Mouse (Mus musculus) liver, adult 2 months (tissue): Measurements from ENCODE around the gene Kti12. TPM values are rescaled to one million over a fixed set of nuclear protein-coding genes. Genes with fewer than 3 reads are reported as not detected.
A peak's percentile ranks its signal among the peaks of the same experiment; 100 is the strongest.

Experiments used
- DNase-seq: peaks from one replicate; pipeline ENCODE4 v3.0.0-alpha.2; 2011; ENCODE audit warnings: low read depth, low spot score; ENCODE audit errors: extremely low read depth
- H3K27ac ChIP-seq: fragments of 200-500 bp; replicated peaks from 2 replicates; pipeline ENCODE4 v1.5.1; 2012; ENCODE audit warnings: low read depth, mild to moderate bottlenecking, control low read depth, inconsistent platforms, low read length; ENCODE audit not compliant: insufficient read depth
- H3K27me3 ChIP-seq: fragments of 200-500 bp; 2 replicates; pipeline ENCODE4 v1.6.1; 2012; ENCODE audit warnings: mild to moderate bottlenecking, moderate library complexity, low read length, inconsistent platforms; ENCODE audit not compliant: control insufficient read depth, insufficient read depth
- H3K36me3 ChIP-seq: fragments of 200-500 bp; 2 replicates; pipeline ENCODE4 v1.6.1; 2012; ENCODE audit warnings: low read length, inconsistent platforms; ENCODE audit not compliant: control insufficient read depth, insufficient read depth
- H3K4me1 ChIP-seq: fragments of 200-500 bp; 2 replicates; pipeline ENCODE4 v1.6.1; 2011; ENCODE audit warnings: low read length; ENCODE audit not compliant: control insufficient read depth, insufficient read depth
- H3K4me3 ChIP-seq: fragments of 200-500 bp; 2 replicates; pipeline ENCODE4 v1.5.1; 2011; ENCODE audit warnings: low read depth, mild to moderate bottlenecking, control low read depth, low read length, moderate library complexity; ENCODE audit not compliant: insufficient read depth
- H3K79me2 ChIP-seq: fragments of 200-500 bp; 2 replicates; pipeline ENCODE4 v1.6.1; 2012; ENCODE audit warnings: inconsistent platforms, mild to moderate bottlenecking, low read length, moderate library complexity; ENCODE audit not compliant: control insufficient read depth, insufficient read depth
- H3K9ac ChIP-seq: fragments of 200-500 bp; 2 replicates; pipeline ENCODE4 v1.6.1; 2012; ENCODE audit warnings: low read depth, mild to moderate bottlenecking, control low read depth, inconsistent platforms, low read length
- CTCF ChIP-seq: fragments of 200-500 bp; IDR thresholded peaks from 2 replicates; pipeline ENCODE4 v1.5.1; 2011; ENCODE audit warnings: low read depth, low read length, control low read depth
- POLR2A ChIP-seq: fragments of 200-500 bp; IDR thresholded peaks from 2 replicates; pipeline ENCODE4 v1.6.1; 2011; ENCODE audit warnings: low read length, control low read depth; ENCODE audit not compliant: insufficient read depth; ENCODE audit errors: extremely low read depth
- WGBS: fragments of 180-500 bp; shearing (Covaris S2); methylation state at CpG from one replicate; pipeline ENCODE4 v1.1.7; 2018; 5-methylcytosine and 5-hydroxymethylcytosine counted together
- polyA plus RNA-seq: library from polyadenylated mRNA; depleted of rRNA; stranded (reverse); fragments of >200 nt; gene quantifications from 2 replicates; pipeline ENCODE4 v1.2.3, GENCODE M21; 2012
- total RNA-seq: library from RNA; depleted of rRNA; stranded (reverse); fragments of >200 nt; gene quantifications from 2 replicates; pipeline ENCODE4 v1.2.3, GENCODE M21; 2014

Kti12 gene
- total and polyA plus RNA-seq, 2 experiments, result 8.1 to 32.0 TPM

GRCm38 (mm10) chr4:108834115-108834970, 13.2 kb upstream of the Kti12 start, which contains the start of gene Txndc12:
Gene Txndc12 (plus strand): TSS chr4:108834601.
- TF ChIP-seq POLR2A, result peak; percentile 53; the same call in 1 of the 2 replicates
- no peak for TF ChIP-seq CTCF
- peaks cover 4% of the 10 kb centered on the region for H3K36me3 ChIP-seq

GRCm38 (mm10) chr4:108834971-108835311, 12.6 kb upstream of the Kti12 start:
- peaks cover 1% of the 10 kb centered on the region for H3K36me3 ChIP-seq
- H3K4me1 ChIP-seq, result peaks cover 9% of the 10 kb centered on the region
- H3K79me2 ChIP-seq, result peaks cover 14% of the 10 kb centered on the region; the same call in 1 of the 2 replicates
- no peak for DNase-seq
- H3K27ac ChIP-seq, result peak overlapping the region; percentile 83
- no peak for TF ChIP-seq POLR2A
- TF ChIP-seq CTCF, result no peak
- H3K27me3 ChIP-seq, result no peaks in the 10 kb centered on the region
- peak overlapping the region; percentile 84 for H3K9ac ChIP-seq
- peak overlapping the region; percentile 72 for H3K4me3 ChIP-seq
- 1% methylated on average over 15 of the region's 15 CpGs for WGBS

More at GRCm38 (mm10) chr4:108834115-108834970, 13.2 kb upstream of the Kti12 start, which contains the start of gene Txndc12:
- Histone ChIP-seq H3K9ac (peak within 1 kb of the TSS; percentile 97), H3K27ac (peak within 1 kb of the TSS; percentile 95), H3K79me2 (peaks cover 12% of the 10 kb centered on the region; the same call in 1 of the 2 replicates), H3K27me3 (no peaks in the 10 kb centered on the region), H3K4me3 (peak within 1 kb of the TSS; percentile 97), H3K4me1 (peaks cover 9% of the 10 kb centered on the region)
- whole genome bisulfite sequencing, result under 1% methylated on average over 34 of the region's 34 CpGs
- DNase-seq, result peak; percentile 90

- 29% methylated on average over 3 of the region's 3 CpGs for WGBS
Observed at GRCm38 (mm10) chr4:108835496-108835895, 12.1 kb upstream of the Kti12 start.

GRCm38 (mm10) chr4:108838031-108838430, 9.6 kb upstream of the Kti12 start:
- whole genome bisulfite sequencing, result 21% methylated on average over 4 of the region's 4 CpGs
- no peak overlapping the region for H3K27ac ChIP-seq
- H3K36me3 ChIP-seq, result no peaks in the 10 kb centered on the region
- H3K9ac ChIP-seq, result no peak overlapping the region
- no peaks in the 10 kb centered on the region for H3K27me3 ChIP-seq
- peaks cover 6% of the 10 kb centered on the region for H3K4me1 ChIP-seq
- no peak overlapping the region for H3K4me3 ChIP-seq
- TF ChIP-seq POLR2A, result no peak
- TF ChIP-seq CTCF, result no peak
- peaks cover 22% of the 10 kb centered on the region; the same call in 1 of the 2 replicates for H3K79me2 ChIP-seq
- DNase-seq, result peak; percentile 73

More at GRCm38 (mm10) chr4:108835496-108835895, 12.1 kb upstream of the Kti12 start:
- peaks cover 9% of the 10 kb centered on the region for H3K4me1 ChIP-seq
- H3K27ac ChIP-seq, result 0 out of 2 replicates have a peak overlapping the region, but pooled peaks have one; percentile 4
- H3K79me2 ChIP-seq, result peaks cover 18% of the 10 kb centered on the region; the same call in 1 of the 2 replicates
- DNase-seq, result peak; percentile 71
- no peak overlapping the region for H3K9ac ChIP-seq
- H3K36me3 ChIP-seq, result no peaks in the 10 kb centered on the region
- TF ChIP-seq CTCF (no peak), POLR2A (no peak)
- no peaks in the 10 kb centered on the region for H3K27me3 ChIP-seq
- peak overlapping the region; percentile 72; the same call in 1 of the 2 replicates for H3K4me3 ChIP-seq

- Histone ChIP-seq H3K4me3 (no peak overlapping the region), H3K79me2 (peaks cover 13% of the 10 kb centered on the region; the same call in 1 of the 2 replicates), H3K9ac (no peak overlapping the region), H3K27ac (no peak overlapping the region), H3K36me3 (no peaks in the 10 kb centered on the region), H3K4me1 (0 out of 2 replicates have a peak, but pooled peaks cover 2% of the 10 kb centered on the region), H3K27me3 (no peaks in the 10 kb centered on the region)
- WGBS, result 22% methylated on average over 7 of the region's 7 CpGs
- peak; percentile 55 for DNase-seq
- TF ChIP-seq POLR2A (no peak), CTCF (no peak)
Observed at GRCm38 (mm10) chr4:108841920-108842578, 5.5 kb upstream of the Kti12 start.
